Mouse (Mus musculus): Measurements from ENCODE around the gene Smyd2.

The Smyd2 gene

DNA sequence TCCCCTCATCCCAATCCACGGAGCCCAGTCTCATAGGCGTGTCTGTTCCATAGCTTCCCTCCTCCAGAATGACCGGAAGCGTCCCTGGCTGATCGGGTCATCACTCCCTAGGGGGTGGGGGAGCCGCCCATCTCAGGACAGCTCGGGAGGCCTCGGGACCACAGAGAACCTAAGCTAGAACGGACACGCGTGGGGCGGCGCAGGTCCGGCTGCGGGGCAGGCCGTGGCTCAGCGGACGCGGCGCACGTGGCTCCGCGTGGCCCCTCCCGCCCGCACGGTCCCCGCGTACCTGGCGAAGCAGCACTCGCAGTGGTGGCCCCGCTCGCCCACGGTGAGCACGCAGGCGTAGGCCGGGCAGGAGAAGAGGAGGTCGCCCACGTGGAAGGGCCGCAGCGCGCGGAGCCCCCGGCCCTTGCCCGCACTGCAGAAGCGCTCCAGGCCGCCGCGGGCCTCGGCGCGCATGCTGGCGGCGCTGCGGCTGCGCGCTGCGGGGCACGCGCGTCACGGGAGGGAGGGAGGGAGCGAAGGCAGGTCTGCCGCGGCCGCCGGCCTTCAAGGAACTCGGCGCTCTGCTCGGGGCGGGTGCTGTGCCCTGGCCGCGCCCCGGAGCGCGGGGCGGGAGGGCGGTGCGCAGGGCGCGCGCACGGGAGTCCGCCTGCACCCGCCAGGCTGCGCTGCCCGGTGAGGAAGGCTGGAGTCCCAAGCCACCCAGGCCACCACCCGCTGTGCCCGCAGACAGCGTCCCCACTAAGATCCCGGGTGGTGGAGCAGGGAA, at the start of gene Smyd2:
Gene Smyd2 (minus strand): TSS at position 546 of the 775 bp plus-strand sequence.
- peak; percentile 75 for DNase-seq (ENCODE audit: low spot score)

DNA sequence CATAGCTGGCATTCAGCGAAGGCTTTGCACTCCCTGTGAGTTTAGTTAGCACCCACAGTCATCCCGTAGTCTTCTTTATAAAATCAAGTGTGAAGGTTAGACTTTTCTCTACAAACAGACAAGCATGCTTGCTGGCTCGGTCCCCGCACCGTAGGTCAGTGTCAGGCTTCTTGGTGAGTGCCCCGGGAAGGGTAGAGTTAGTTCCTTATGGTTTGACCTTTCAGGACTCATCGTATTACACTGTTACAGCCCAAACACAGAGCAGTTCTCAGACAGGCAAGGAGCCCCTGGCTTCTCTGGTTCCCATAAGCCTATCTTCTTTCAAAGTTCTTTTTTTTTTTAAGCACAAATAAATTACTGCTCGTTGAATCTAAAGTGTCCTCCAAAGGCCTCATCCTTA, 48.2 kb upstream of the Smyd2 start:
- DNase-seq (ENCODE audit: low spot score): no peak

DNA sequence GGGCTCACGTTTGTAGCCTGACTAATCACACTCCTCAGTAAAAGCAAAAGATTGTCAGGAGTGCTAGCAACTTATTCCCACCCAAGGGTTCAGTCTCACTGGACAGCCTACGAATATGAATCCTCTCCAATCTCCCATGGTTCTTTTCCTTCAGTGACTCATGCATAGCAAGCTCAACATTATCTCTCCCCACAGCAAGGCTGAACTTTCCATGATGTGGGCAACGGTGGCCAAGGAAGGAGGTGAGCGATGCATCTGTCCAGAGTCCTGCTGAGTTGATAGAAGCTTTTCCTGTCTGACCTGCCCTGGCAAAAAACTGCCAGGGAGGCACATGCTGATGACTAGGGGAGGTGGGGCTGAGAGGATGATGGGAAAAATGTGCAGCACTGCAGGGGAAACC, 45.9 kb upstream of the Smyd2 start:
- DNase-seq (ENCODE audit: low spot score): no peak

DNA sequence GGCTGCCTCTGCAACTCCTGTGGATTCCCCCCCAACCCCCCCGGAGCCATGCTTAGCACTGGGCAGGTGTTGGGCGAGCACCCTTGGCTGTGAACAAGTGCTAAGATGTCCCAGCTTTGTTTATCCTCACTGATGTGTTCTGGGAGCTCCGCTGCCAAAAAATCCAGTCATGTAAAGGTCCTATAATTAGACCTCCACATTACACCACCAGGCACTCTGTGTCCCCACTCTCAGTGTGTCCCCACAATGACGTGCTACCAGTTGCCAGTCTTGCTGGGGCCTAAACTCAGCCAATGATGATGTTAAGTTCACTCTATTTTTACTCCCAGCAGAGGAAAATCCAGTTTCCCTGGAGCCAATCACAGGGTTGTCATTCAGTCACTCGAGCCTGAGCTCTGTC, 38.3 kb upstream of the Smyd2 start:
- DNase-seq (ENCODE audit: low spot score): no peak

DNA sequence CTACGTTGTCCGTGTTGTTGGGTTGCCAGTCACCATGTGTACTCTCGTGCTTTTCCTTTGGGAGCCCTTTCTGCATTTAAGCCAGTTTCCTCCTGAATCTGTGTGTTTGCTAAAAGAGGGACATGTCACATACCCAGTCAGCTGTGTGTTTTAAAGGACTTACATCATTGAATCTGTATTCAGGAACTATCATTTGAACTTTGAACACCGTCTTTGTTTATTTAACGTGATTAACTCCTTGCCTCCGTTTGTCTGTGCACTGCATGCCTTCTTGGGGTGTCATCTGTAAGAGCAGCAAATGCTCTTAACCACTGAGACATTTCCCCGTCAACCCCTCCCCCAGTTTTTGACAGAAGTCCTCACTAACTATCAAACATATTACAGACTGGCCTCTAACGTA, 37.6 kb upstream of the Smyd2 start:
- no peak for DNase-seq (ENCODE audit: low spot score)

DNA sequence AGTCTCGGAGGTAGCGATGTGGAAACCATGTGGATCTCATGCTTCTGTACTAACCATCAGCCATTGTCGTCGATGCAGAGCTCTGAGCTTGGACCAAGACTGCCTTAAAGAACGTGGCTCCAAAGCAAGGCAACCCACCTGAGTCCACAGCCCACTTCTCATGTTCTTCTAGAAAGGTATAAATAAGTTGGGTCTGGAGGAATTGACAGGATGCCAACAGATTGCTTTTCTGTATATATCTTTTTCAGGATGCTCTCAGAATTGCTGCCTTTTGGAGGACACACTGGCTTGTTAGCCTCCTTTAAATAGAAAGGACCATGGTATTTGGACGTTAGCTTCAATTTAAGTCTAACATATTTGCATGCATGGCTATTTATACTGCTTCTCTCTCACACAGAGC, 29.7 kb upstream of the Smyd2 start:
- DNase-seq (ENCODE audit: low spot score): no peak

DNA sequence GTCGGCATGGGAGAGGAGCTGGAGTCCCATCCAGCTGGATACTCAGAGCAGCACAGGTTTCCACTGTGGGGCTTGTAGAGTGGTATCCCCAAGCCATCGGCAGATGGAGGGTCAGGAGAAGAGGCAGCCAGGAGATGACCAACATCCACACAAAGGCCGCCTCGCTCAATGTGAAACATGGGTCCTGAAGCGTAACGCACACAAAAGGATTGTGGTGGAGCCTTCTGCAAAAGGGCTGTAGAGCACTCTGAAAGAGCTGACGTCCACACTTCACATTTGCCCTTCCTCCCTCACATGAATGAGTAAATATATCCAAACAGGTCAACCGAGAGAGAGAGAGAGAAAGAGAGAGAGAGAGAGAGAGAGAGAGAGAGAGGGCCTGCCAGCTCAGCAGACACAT, 25.2 kb upstream of the Smyd2 start:
- no peak for DNase-seq (ENCODE audit: low spot score)

DNA sequence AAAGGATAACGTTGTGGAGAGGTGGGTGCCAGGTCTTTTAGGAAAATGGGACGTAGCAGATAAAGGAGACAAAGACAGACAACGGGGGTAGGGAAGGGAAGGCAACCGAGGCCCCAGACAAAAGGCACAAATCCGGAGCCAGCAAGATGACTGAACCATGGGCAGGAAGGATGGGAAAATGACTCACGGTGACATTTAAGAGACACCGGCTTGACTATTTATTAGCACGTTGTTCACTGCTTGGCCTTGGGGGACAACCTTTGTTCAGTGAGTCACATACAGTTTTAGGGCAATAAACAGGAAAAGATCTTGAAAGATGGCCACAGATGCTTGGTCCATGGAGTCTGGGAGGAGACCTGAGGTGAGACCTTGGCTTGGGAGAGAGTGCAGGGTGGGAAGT, 24.0 kb upstream of the Smyd2 start:
- no peak for DNase-seq (ENCODE audit: low spot score)

DNA sequence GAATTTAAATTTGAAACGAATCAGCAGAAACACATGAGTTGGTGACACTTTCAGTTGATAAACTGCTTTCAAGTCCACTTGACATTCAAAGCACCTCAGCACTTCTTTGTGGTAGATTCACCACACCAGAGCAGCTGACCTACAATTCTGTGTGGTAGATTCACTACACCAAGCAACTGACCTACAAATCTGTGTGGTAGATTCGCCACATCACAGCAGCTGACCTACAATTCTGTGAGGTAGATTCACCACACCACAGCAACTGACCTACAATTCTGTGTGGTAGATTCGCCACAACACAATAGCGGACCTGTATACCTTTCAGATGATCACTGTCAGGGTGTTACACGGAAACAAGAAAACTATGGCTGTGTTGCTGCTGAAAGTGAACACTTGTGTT, 19.6 kb upstream of the Smyd2 start:
- DNase-seq (ENCODE audit: low spot score): no peak

DNA sequence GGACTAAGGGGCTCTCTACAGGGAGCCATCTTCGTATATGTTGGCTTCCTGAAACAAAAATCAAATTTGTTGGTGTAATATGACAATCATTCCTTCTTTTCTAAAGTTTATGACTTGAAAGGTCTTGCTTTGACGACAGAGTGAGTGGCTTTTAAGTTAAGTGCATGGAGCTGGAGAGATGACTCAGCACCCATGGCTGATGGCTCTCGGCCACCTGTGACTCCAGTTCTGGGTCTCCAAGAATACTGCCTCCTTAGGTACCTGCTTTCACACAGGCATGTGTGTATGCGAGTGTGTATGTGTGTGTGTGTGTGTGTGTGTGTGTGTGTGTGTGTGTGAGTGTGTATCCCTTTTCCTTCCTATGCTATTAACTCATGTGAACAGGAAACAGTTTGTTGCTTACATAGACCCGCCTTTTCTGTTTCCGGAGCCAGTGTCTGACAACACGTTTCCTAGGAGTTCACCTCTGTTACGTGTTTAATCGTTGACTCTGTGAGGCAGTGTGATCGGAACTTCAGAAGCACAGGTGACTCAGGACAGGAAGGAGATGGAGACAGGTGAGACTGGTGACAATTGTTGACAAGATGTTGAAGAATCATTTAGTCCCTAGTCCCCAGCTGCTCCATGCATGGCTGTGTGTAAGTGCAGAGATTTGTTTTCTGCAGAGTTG, 14.4 kb upstream of the Smyd2 start:
- no peak for DNase-seq (ENCODE audit: low spot score)

DNA sequence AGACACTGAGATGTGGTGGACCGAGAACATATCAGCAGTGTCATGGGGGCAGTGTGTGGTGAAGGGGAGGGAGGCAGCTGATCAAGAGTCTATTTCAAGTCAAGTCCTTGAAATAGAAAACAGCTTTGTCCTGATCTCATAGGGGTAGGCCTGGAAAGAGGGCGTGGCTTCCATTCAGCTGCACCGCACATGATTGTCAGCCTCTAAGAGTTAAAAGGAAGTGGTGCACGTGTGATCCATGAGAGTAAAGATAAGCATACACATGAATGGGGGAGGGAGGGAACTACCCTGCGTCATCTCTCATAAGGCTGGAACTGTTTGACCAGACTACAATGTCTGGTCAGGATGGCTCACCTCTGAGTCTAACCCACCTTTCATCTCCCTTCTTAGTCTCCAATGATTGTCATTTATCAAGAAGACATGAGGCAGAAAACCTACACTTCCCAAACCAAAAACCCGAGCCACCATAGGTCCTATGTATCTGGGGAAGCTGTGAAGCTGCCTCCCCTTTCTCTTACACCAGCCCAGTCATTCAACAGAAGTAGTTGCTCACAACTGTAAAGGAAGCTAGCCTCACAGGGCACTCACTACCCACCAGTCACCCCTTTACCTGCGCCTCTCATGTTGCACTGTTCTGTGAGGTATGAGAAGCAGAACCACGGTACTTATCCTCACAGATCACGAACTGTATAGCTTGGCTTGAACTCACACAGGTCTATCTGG, 11.5 kb upstream of the Smyd2 start:
- no peak for DNase-seq (ENCODE audit: low spot score)

DNA sequence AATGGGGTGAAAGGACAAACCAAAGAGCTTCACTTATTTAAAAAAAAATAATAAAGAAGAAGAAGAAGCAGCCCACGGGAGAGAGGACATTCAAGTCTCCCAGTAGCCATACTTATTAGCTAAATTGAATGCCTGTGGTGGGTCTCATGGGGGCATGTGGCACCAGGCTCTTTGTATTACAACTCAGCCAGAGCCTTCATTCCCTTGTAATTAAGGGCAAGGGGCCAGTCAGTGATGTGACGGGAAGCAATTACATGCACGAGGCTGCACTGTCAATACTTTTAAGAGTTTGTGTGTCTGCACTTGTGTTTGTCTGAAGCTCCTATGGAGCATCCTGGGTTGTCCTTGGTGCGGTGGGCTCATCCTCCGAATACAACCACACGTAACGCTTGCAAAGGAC, 10.8 kb upstream of the Smyd2 start:
- no peak for DNase-seq (ENCODE audit: low spot score)

DNA sequence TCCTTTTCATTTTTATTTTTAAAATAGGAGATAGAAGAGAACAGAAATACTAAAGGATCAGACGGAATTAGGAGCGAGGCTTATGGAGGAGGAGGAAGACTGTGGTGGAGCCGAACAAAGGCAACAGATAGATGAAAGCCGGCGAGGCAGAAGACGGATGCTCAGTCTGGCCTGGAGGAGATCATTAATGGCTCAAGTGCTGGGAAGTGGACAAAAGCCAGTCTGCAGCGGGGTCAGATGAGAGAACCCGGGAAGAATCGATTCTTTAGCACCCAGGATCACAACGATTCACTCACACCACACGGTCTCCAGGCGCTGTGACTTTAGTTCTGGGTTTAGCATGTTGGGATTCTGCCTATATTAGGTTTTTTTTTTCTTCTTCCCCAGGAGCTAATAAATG, 10.0 kb upstream of the Smyd2 start:
- no peak for DNase-seq (ENCODE audit: low spot score)

DNA sequence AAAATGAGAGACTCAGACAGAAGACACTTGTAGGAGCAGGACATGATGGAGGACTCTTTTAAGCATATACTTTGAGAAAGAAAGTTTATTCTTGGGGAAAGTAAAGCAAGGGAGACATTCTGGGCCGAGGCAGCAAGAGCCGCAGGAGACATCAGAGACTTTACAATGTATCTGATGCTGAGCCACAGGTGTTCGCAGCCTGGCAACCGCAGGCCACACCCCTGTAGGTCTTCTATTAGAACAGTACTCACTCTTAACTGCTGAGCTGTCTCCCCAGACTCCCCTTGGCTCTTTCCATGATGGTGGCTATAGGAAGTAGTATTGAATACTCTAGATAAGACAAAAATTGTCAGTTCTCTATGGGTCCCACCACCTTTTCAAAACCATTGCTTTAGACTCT, 7.7 kb upstream of the Smyd2 start:
- no peak for DNase-seq (ENCODE audit: low spot score)

DNA sequence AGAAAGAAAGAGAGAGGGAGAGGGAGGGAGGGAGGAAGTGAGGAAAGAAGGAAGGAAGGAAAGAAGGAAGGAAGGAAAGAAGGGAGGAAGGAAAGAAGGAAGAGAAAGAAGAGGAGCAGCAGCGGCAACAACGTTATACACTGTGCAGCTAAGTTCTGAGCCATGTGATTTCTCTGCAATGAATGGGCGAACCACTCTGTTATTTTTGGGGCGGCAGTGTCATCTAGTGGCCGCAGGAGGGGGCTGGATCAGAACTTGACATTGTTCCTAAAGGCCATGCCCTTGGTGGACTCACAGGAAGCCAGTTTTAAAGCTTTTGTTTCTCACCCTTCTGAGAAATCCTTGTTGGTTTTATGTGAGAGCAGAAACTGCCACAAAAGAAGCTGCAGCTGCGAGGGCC, 5.5 kb upstream of the Smyd2 start:
- DNase-seq (ENCODE audit: low spot score): peak; percentile 74

DNA sequence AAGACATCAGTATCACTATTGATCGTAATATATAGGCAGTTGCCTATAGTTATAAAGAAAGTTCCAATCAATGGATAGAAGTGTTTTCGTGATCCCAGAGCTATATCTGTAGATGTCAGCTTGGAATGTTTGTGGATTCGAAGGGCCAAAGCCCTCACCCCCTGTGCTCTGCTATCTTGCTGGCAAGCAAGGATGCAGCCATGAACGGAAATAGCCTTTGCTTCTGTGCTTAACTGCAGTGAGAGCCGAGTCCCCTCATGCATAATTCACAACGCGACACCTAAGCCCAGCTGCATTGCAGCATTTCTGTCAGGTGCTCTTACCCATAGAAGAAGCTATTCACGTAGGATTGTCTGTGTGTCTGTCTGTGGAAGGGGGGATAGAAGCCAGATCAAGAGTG, 4.1 kb upstream of the Smyd2 start:
- DNase-seq (ENCODE audit: low spot score): no peak

DNA sequence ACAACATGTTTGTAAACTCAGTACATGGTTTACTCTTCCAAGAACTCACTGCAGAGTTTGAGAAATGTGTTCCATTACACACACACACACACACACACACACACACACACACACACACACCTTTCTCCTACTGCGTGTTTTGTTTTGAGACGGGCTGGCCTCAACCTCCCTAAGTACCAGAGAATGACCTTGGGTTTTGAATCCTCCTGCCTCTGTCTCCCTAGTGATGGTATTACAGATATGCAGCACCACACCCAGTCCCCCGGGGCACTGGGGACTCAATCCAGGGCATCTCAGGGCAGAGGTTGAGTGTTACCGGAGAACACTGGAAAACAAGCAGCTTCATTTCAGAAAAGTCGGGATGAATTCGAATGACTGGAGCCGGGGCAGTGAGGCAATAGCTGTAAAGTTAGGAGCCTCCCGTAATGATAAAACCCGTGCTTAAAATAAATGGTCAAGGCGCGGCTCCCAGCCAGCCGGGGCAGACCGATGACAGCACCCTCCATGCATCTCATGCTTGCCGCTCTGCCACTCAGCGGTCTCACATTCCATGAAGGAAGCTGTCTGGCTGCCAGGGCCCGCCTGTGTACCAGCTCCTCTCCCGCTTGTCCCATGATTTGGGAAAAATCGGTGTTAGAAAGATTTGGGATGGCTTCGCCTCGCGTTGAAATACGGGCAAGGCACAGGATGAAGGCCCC, 1.9 kb upstream of the Smyd2 start:
- DNase-seq (ENCODE audit: low spot score): no peak

DNA sequence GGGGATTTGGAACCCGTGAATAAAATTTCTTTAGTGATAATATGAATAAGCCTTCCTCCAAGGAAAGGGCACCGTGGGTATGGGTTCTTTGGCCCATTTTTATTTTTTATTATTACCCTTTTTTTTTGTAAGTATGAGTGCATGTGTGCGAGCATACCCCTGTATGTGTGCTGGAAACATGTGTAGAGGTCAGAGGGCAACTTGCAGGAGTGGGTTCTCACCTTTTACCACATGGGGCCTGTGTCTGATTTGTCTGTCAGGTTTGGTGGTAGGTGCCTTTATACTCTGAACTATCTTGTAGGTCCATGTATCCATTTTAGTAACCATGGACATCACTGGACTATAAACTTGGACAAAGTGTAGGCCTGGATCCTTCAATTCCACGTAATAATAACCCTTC, 994 bp upstream of the Smyd2 start:
- DNase-seq (ENCODE audit: low spot score): no peak

DNA sequence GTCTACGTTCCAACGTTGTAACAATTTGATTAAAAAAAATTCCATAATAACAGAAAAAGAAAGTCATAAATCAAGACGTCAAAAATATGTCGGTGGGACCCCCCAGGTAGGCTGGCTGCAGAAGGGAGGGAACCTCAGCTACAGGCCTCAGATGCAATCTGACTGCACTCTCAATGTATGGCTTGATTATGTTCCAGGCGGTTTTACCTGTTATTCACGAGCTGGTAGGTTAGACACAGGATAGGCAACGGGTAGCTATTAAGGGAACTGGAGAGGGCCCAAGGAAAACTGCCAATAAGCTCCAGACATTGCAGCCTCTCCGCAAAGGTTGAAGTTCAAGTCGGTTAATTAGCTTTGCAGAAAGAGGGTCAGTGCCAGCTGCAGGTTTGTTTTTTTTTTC, 558 bp upstream of the Smyd2 start:
- no peak for DNase-seq (ENCODE audit: low spot score)

DNA sequence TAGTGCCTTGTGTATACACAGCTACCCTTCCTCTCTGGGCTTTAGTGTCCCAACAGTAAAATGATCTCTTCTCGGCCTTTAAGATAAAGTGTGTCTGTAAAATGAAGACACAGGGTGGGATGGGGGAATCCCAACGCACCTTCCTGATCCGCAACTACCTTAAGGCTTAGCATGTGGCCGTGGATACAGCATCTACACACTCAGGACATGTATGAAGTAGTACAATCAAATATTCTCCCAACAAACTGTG, 670 bp downstream of the Smyd2 start:
- DNase-seq (ENCODE audit: low spot score): no peak

DNA sequence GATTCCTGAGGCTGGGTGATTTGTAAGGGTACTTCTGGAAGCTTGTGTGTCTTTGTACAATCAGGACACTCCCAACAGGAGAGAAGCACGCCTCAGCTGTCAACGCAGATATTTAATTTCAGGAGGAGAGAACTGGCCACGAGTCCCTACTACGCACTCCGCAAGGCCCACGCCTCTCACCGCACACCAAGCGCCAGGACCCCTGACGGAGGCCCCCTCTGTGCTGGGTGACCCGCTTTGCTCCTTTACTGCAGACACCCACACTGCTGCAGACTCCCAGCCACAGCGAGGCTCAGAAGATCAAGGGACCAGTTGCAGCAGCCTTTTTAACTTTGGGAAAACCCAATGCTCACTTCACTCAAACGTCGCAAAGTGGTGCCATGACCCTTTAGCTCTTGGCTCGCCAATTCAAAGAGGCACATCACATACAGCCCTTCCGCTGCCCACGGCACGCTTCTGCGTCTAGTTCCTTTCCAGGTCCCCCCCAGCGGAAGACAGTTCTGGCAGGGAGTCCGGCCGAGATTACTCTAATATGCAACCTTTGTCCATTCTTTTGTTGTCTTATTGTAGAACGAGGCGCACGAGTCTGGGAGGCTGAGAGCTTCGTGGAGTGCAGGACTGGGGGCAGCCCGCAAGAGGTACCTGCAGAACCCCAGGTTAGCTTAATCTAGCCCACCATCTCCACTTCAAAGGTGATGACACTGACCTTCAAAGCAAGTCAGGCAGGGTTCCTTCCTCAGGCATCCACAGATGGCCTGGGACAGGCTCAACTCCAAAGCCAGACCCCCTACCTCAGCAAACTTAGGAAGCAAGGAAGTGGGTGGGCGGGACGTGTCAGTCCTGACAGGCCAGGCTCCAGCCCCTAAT, 1.2 kb downstream of the Smyd2 start:
- DNase-seq (ENCODE audit: low spot score): no peak

DNA sequence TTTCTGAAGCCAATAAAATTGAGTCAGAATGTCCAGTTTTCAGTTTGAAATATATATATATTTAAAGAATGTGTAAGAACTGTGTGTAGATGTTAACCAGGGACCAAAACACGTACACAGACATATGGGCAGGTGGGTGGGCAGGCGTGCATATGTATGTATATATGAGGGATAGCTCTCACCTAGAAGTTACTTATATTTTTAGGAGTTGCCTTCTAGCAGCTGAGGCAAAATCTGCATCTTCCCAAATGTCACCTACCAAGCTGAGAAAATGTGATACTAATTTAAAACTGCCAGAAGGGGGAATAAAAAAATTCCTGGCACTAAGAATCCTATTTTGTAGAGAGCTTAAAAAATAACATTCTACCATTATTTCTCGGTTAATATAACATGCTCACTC, 2.4 kb downstream of the Smyd2 start:
- no peak for DNase-seq (ENCODE audit: low spot score)

Data from testis, postnatal 10 days (tissue).